Mouse (Mus musculus) thymus, postnatal 25 days (tissue): ENCODE measurements around the gene Pnma1.

Experiments used
- DNase-seq: peaks from one replicate; pipeline ENCODE4 v3.0.0; 2022

Gene Pnma1

GRCm38 (mm10) chr12:84178052-84178451, 29.8 kb upstream of the Pnma1 start:
- no peak for DNase-seq

GRCm38 (mm10) chr12:84176886-84177765, 28.8 kb upstream of the Pnma1 start:
- DNase-seq, result peak; percentile 62

- DNase-seq, result peak; percentile 60
These were observed 28.0 kb upstream of the Pnma1 start for GRCm38 (mm10) chr12:84176126-84176769.

GRCm38 (mm10) chr12:84175659-84176061, 27.4 kb upstream of the Pnma1 start:
- DNase-seq, result peak; percentile 79

- no peak for DNase-seq
These were observed 26.6 kb upstream of the Pnma1 start for GRCm38 (mm10) chr12:84174871-84175270.

GRCm38 (mm10) chr12:84174190-84174811, 26.0 kb upstream of the Pnma1 start:
- DNase-seq, result no peak

- DNase-seq, result no peak
These were observed 25.1 kb upstream of the Pnma1 start for GRCm38 (mm10) chr12:84173309-84173915.

GRCm38 (mm10) chr12:84172862-84173261, 24.6 kb upstream of the Pnma1 start:
- no peak for DNase-seq

- DNase-seq, result no peak
These were observed 23.9 kb upstream of the Pnma1 start for GRCm38 (mm10) chr12:84172216-84172615.

- no peak for DNase-seq
These were observed 22.3 kb upstream of the Pnma1 start for GRCm38 (mm10) chr12:84170610-84171009.

GRCm38 (mm10) chr12:84165631-84166373, 17.5 kb upstream of the Pnma1 start:
- DNase-seq, result no peak

- DNase-seq, result no peak
These were observed 15.4 kb upstream of the Pnma1 start for GRCm38 (mm10) chr12:84163586-84164110.

GRCm38 (mm10) chr12:84163133-84163532, 14.8 kb upstream of the Pnma1 start:
- peak; percentile 64 for DNase-seq

GRCm38 (mm10) chr12:84161616-84162433, 13.5 kb upstream of the Pnma1 start:
- peak; percentile 62 for DNase-seq

GRCm38 (mm10) chr12:84161116-84161515, 12.8 kb upstream of the Pnma1 start:
- DNase-seq, result no peak

GRCm38 (mm10) chr12:84160491-84160890, 12.2 kb upstream of the Pnma1 start:
- no peak for DNase-seq

GRCm38 (mm10) chr12:84158156-84158555, 9.9 kb upstream of the Pnma1 start:
- DNase-seq, result no peak

GRCm38 (mm10) chr12:84156210-84156609, 7.9 kb upstream of the Pnma1 start:
- no peak for DNase-seq

GRCm38 (mm10) chr12:84155523-84155871, 7.2 kb upstream of the Pnma1 start:
- no peak for DNase-seq

GRCm38 (mm10) chr12:84154786-84155522, 6.7 kb upstream of the Pnma1 start:
- DNase-seq, result no peak

- DNase-seq, result no peak
These were observed 5.1 kb upstream of the Pnma1 start for GRCm38 (mm10) chr12:84153414-84153813.
